Mouse (Mus musculus) heart, adult 2 months (tissue): ENCODE data around the gene S100a3.

Source experiments
- CTCF ChIP-seq: fragments of 200-600 bp; IDR thresholded peaks from 2 replicates; pipeline ENCODE4 v1.8.1; 2022; ENCODE audit warnings: antibody characterized with exemption, mild to moderate bottlenecking, moderate library complexity
- EP300 ChIP-seq: fragments of 200-500 bp; IDR thresholded peaks from 2 replicates; pipeline ENCODE4 v1.6.1; 2011; ENCODE audit warnings: low read depth, low read length, control low read depth; ENCODE audit not compliant: insufficient read depth

GRCm38 (mm10) chr3:90512276-90512675 is 48.1 kb upstream of the S100a3 start:
- TF ChIP-seq EP300 (no peak), CTCF (no peak)
